Mouse (Mus musculus): Measurements from ENCODE around the gene S1pr1. TPM values are rescaled to one million over a fixed set of nuclear protein-coding genes. Genes with fewer than 3 reads are reported as not detected.

S1pr1 gene
- 7.3 and 9.0 TPM in 2 replicates for polyA plus RNA-seq (2015; fragmentation: Nextera tagmentation; extraction: Ambion mirVana)

GRCm38 (mm10) chr3:115714671-115715651 is at the start of gene S1pr1:
Gene S1pr1, minus strand, starts transcription at chr3:115715072.

Other genes with a start within 250 kb of the S1pr1 start
- 26.8 and 28.4 TPM in 2 replicates for gene Dph5, start 172.8 kb upstream of the S1pr1 start, polyA plus RNA-seq (2015; fragmentation: Nextera tagmentation; extraction: Ambion mirVana)

Measured in spleen, postnatal 0 days (tissue).